ENCODE assay signal across 8 mouse cellular contexts in genomic region chr6:83442639-83443038, GRCm38 (mm10). TPM values are rescaled to one million over a fixed set of nuclear protein-coding genes. Genes with fewer than 3 reads are reported as not detected.
A peak's percentile ranks its signal among the peaks of the same experiment; 100 is the strongest.
DNase-seq lines count a peak whose midpoint lies in the region; ATAC-seq lines count a peak whose summit lies in the region.

No protein-coding gene starts in this region.

- peak overlapping the region; percentile 77 for H3K9ac ChIP-seq in kidney, embryonic 16.5 days (replicated peaks; ENCODE audit: low read length)
- peak overlapping the region; percentile 13; the same call in 1 of the 2 replicates for H3K9ac ChIP-seq in forebrain, embryonic 15.5 days (replicated peaks)
- peak overlapping the region; percentile 78 for H3K9ac ChIP-seq in liver, embryonic 16.5 days (ENCODE audit: low read depth, low read length)

- H3K27me3 ChIP-seq in kidney, embryonic 16.5 days (ENCODE audit: insufficient read depth, low read length) = no peaks in the 10 kb centered on the region
- no peaks in the 10 kb centered on the region for H3K27me3 ChIP-seq in forebrain, embryonic 15.5 days
- H3K27me3 ChIP-seq in liver, embryonic 16.5 days (ENCODE audit: control insufficient read depth, insufficient read depth, low read depth, low read length) = no peaks in the 10 kb centered on the region

- intact Hi-C loops in gastrocnemius, postnatal 14 days (cut with DNase I; ENCODE audit: low total_unique reads) = loop anchor here (5.0 kb wide), 1 partner anchor 70 kb away; no protein-coding TSS in a partner anchor

- no peaks in the 10 kb centered on the region for H3K9me3 ChIP-seq in kidney, embryonic 16.5 days (ENCODE audit: low read length)
- H3K9me3 ChIP-seq in forebrain, embryonic 15.5 days = no peaks in the 10 kb centered on the region
- no peaks in the 10 kb centered on the region for H3K9me3 ChIP-seq in liver, embryonic 16.5 days (replicated peaks; ENCODE audit: control insufficient read depth, low read length)

- H3K36me3 ChIP-seq in kidney, embryonic 16.5 days (ENCODE audit: insufficient read depth, low read length) = peaks cover 16% of the 10 kb centered on the region; the same call in 1 of the 2 replicates
- H3K36me3 ChIP-seq in forebrain, embryonic 15.5 days = no peaks in the 10 kb centered on the region
- no peaks in the 10 kb centered on the region for H3K36me3 ChIP-seq in liver, embryonic 16.5 days (ENCODE audit: control insufficient read depth, insufficient read depth)

- peaks cover 82% of the 10 kb centered on the region for H3K4me1 ChIP-seq in kidney, embryonic 16.5 days (ENCODE audit: insufficient read depth, low read length)
- H3K4me1 ChIP-seq in forebrain, embryonic 15.5 days = peaks cover 87% of the 10 kb centered on the region
- peaks cover 65% of the 10 kb centered on the region for H3K4me1 ChIP-seq in liver, embryonic 16.5 days (ENCODE audit: control insufficient read depth, low read depth, low read length)

- 24% methylated on average over 3 of the region's 3 CpGs for WGBS in kidney, embryonic 16.5 days
- WGBS in forebrain, embryonic 15.5 days = 44% methylated on average over 3 of the region's 3 CpGs
- 24% methylated on average over 3 of the region's 3 CpGs for WGBS in liver, embryonic 16.5 days (ENCODE audit: insufficient replicate concordance)

- no peak for ATAC-seq in kidney, embryonic 16.5 days (ENCODE audit: low FRiP score, low TSS enrichment)
- no peak for ATAC-seq in forebrain, embryonic 15.5 days (replicated peaks)
- ATAC-seq in liver, embryonic 16.5 days (ENCODE audit: low read depth) = no peak

- H3K27ac ChIP-seq in kidney, embryonic 16.5 days (ENCODE audit: low read length) = peak overlapping the region; percentile 92
- H3K27ac ChIP-seq in forebrain, embryonic 15.5 days (replicated peaks) = peak overlapping the region; percentile 97
- peak overlapping the region; percentile 79 for H3K27ac ChIP-seq in liver, embryonic 16.5 days (ENCODE audit: low read length)

- DNase-seq in kidney, adult 18-20 months = no peak
- peak; percentile 45 for DNase-seq in adrenal gland, postnatal 25 days
- DNase-seq in layer of hippocampus, adult 9-11 months = no peak
- DNase-seq in layer of hippocampus, adult 11-12 months (ENCODE audit: low spot score) = no peak
- DNase-seq in gastrocnemius, postnatal 14 days = no peak

- peak overlapping the region; percentile 73 for H3K4me2 ChIP-seq in kidney, embryonic 16.5 days (replicated peaks; ENCODE audit: low read depth, low read length)
- H3K4me2 ChIP-seq in forebrain, embryonic 15.5 days (replicated peaks) = peak overlapping the region; percentile 70
- peak overlapping the region; percentile 89 for H3K4me2 ChIP-seq in liver, embryonic 16.5 days (ENCODE audit: low read depth, low read length)

- H3K4me3 ChIP-seq in kidney, embryonic 16.5 days (ENCODE audit: low read length) = peak overlapping the region; percentile 77
- H3K4me3 ChIP-seq in forebrain, embryonic 15.5 days = peak overlapping the region; percentile 83; the same call in 1 of the 2 replicates
- H3K4me3 ChIP-seq in liver, embryonic 16.5 days (ENCODE audit: low read depth, low read length) = peak overlapping the region; percentile 72

RNA-seq across cellular contexts. Expression of gene Tet3, which starts 16.2 kb away (rescaled TPM):
- 48.9 and 65.3 TPM in 2 replicates for polyA plus RNA-seq in kidney, embryonic 16.5 days (2015; fragmentation: Nextera tagmentation; extraction: Ambion mirVana)
- total RNA-seq in adrenal gland, postnatal 25 days (2021) = 38.5 and 52.6 TPM in 2 replicates
- polyA plus RNA-seq in forebrain, embryonic 15.5 days (2015; fragmentation: Nextera tagmentation; extraction: Ambion mirVana) = 71.3 and 73.7 TPM in 2 replicates
- polyA plus RNA-seq in liver, embryonic 16.5 days (2015; fragmentation: Nextera tagmentation; extraction: Ambion mirVana) = 9.3 and 13.7 TPM in 2 replicates
- 10 to 100 TPM; 30.4 to 36.7 TPM for total RNA-seq in gastrocnemius, postnatal 14 days (2021)

Comparison
In these comparisons a context has a peak if more than half of its experiments do, and no peak if none do; other contexts are left out.
1. H3K9ac ChIP-seq: peak in every context shown above with its lines; median percentile 78 in liver, embryonic 16.5 days; 77 in kidney, embryonic 16.5 days; 13 in forebrain, embryonic 15.5 days.